Mouse (Mus musculus): ENCODE measurements around the gene Zfp84. TPM values are rescaled to one million over a fixed set of nuclear protein-coding genes. Genes with fewer than 3 reads are reported as not detected.
A peak's percentile ranks its signal among the peaks of the same experiment; 100 is the strongest.

The Zfp84 gene
- polyA plus RNA-seq, 1 experiment from 2014 or later = 5.1 TPM

- Histone ChIP-seq H3K27me3 (replicated peaks) (no peaks in the 10 kb centered on the region), H3K27ac (no peak overlapping the region), H3K4me2 (no peak overlapping the region)
These were observed 59.6 kb downstream of the Zfp84 start for GRCm38 (mm10) chr7:29828001-29828400.

More at GRCm38 (mm10) chr7:29828001-29828400, 59.6 kb downstream of the Zfp84 start:
- whole genome bisulfite sequencing (ENCODE audit: insufficient replicate concordance) = 90% methylated on average over 12 of the region's 12 CpGs
- Histone ChIP-seq H3K9me3 (replicated peaks) (peaks cover 12% of the 10 kb centered on the region; the same call in 1 of the 2 replicates), H3K4me3 (no peak overlapping the region), H3K9ac (no peak overlapping the region), H3K4me1 (no peaks in the 10 kb centered on the region), H3K36me3 (peaks cover 82% of the 10 kb centered on the region)
- no peak for ATAC-seq

MicroRNAs within 50 kb of the gene (microRNA counts, 519-probe panel; counts per million panel counts)
- microRNA mmu-miR-1964 = 582 counts per million, percentile 70 among the panel's probes with 10 or more counts

Small RNA genes lying within 50 kb of the gene (microRNA-seq; reads per million reads assigned to microRNA genes)
- 8.1 reads per million, percentile 18 among the genes with 10 or more reads in this experiment for gene Mir1964

Other genes with a start within 250 kb of the Zfp84 start
- gene Sipa1l3, start 249.9 kb upstream of the Zfp84 start, polyA plus RNA-seq (2016; fragmentation: Nextera tagmentation; extraction: Ambion mirVana) = 4.1 and 4.7 TPM in 2 replicates
- gene Catsperg2, start 41.5 kb upstream of the Zfp84 start, polyA plus RNA-seq (2016; fragmentation: Nextera tagmentation; extraction: Ambion mirVana) = not detected in 2 replicates
- gene Zfp30, start 15.4 kb downstream of the Zfp84 start, polyA plus RNA-seq (2016; fragmentation: Nextera tagmentation; extraction: Ambion mirVana) = 0.88 and 1.0 TPM in 2 replicates
- 5.5 and 6.6 TPM in 2 replicates for gene Zfp790, start 47.6 kb downstream of the Zfp84 start, polyA plus RNA-seq (2016; fragmentation: Nextera tagmentation; extraction: Ambion mirVana)
- 2.1 and 2.4 TPM in 2 replicates for gene Zfp940, start 85.1 kb downstream of the Zfp84 start, polyA plus RNA-seq (2016; fragmentation: Nextera tagmentation; extraction: Ambion mirVana)
- 1.9 TPM in 2 replicates for gene Zfp420, start 91.4 kb downstream of the Zfp84 start, polyA plus RNA-seq (2016; fragmentation: Nextera tagmentation; extraction: Ambion mirVana)
- 2.6 and 3.4 TPM in 2 replicates for gene Zfp27, start 138.0 kb downstream of the Zfp84 start, polyA plus RNA-seq (2016; fragmentation: Nextera tagmentation; extraction: Ambion mirVana)
- gene Zfp383, start 139.7 kb downstream of the Zfp84 start, polyA plus RNA-seq (2016; fragmentation: Nextera tagmentation; extraction: Ambion mirVana) = 0.54 and 0.55 TPM in 2 replicates
- 3.6 and 4.8 TPM in 2 replicates for gene Zfp74, start 185.5 kb downstream of the Zfp84 start, polyA plus RNA-seq (2016; fragmentation: Nextera tagmentation; extraction: Ambion mirVana)
- gene Zfp568, start 215.4 kb downstream of the Zfp84 start, polyA plus RNA-seq (2016; fragmentation: Nextera tagmentation; extraction: Ambion mirVana) = 13.4 and 14.2 TPM in 2 replicates